Mouse (Mus musculus): ENCODE measurements around the gene Lekr1.

- TF ChIP-seq CTCF (IDR thresholded peaks at IDR 0.05; ENCODE audit: low read depth): no peak
- TF ChIP-seq EP300 (optimal IDR thresholded peaks at IDR 0.05): no peak
These were observed 28.7 kb upstream of the Lekr1 start for GRCm38 (mm10) chr3:65637313-65637712.
